Mouse (Mus musculus): ENCODE results near the gene Vmn1r160.
"Not testable (repeated sequence)": the region's sequence is repeated elsewhere in the genome, so short reads cannot be mapped to it uniquely, and the experiment has no call there.

The Vmn1r160 gene

GRCm38 (mm10) chr7:22870924-22871323 is at the start of gene Vmn1r160:
Gene Vmn1r160, plus strand, starts transcription at chr7:22871224.
- DNase-seq = not testable (repeated sequence)

GRCm38 (mm10) chr7:22843505-22843904 is 27.5 kb upstream of the Vmn1r160 start, which contains the start of gene Vmn1r159:
Gene Vmn1r159, minus strand, starts transcription at chr7:22843605.
- not testable (repeated sequence) for DNase-seq
